Mouse (Mus musculus) right cerebral cortex, postnatal 14 days (tissue): ENCODE results near the gene Fsd2.

Source experiments
- DNase-seq: peaks from one replicate; pipeline ENCODE4 v3.0.0; 2022

Gene Fsd2

DNA sequence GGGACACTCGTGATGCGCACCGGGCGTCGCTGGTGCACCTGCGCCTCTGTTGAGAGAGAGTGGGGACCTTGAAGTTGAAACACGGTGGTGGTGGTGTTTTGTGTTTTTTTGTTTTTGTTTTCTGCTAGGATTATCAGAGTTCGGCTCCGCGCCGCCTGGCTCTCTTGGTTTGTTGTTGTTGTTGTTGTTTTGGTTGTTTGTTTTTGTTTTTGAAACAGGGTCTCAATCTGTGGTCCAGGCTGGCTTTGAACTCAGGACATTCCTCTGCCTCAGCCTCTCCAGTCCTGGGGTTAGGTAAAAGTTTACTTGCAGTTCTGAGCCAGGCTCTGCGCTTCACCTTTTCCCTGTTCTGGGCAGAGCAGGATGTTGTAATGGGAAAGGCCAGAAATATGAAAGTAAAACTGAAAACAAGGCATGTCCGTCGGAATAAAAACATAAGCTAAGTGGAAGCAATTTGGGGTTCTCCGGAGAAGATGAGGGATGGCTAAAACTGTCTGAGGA is 5.2 kb upstream of the Fsd2 start:
- DNase-seq: no peak

DNA sequence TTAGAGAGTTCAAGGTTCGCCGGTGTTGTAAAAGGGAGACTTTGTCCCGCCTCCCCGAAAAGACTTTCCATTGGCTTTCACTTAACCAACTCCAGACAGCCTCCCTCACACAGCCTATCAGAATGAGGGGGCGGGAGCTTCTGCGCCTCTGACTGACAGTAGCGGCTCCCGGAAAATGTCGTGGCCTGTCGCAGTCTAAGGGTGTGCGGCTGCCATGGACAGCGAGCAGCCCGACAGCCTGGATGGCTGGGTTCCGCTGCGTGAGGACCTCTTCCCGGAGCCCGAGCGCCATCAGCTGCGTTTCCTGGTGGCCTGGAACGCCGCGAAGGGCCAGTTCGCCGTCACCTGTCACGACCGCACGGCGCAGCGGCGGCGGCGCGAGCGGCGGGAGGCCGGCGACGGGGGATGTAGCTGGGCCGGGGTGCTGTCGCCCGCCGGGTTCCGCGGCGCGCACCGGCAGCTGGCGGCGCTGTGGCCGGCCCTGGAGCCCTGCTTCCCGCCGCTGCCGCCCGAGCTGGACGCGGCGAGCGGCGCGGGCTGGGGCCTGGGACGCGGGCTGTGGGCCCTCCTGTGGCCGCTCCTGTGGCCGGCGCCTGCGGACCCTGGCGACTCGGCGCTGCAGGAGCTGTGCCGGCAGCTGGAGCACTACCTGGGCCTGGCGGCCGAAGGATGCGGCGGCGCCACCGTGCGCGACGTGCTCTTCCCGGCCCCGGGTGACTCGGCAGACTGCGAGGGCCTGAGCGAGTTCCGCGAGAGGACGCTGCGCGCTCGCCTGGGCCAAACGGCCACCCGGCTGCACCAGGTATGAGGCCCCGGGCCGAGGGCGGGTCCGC is 4.6 kb upstream of the Fsd2 start, which contains the start of gene Whamm:
TSS of gene Whamm (plus strand) at position 159 of the 833 bp plus-strand sequence.
- peak; percentile 85 for DNase-seq

DNA sequence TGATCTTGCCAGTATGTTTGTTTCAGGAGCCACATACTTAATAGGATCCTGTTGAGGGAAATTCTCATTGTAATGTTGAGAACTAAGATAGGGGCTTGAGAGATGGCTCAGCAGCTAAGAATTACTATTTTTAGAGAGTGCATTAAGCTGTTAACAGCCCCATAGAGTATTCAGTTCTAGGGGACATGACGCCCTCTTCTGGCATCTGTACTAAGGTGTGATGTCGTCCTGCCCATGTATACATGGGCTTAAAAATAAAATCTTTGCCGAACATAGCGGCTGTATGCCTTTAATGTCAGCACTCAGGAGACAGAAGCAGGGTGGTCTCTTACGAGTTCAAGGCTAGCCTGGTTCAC is 4.0 kb upstream of the Fsd2 start:
- no peak for DNase-seq

DNA sequence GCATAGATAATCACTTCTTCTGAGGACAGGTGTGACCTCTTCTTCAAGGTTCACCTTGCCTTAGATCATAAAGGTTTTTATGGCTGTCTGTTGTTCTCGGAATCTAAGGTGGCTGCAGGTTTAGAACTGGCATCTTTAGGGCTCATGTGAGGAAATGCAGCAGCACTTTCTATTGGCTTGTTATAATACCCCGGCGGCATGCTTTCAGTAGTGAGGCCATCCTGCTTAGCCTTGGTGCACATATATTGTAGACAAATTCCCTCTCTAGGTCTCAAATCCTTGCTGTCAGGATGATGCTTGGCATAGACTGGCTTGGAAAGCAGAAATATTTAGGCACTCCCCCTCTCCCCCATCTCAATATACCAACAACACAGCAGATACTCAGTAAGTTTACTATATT is 3.5 kb upstream of the Fsd2 start:
- no peak for DNase-seq

DNA sequence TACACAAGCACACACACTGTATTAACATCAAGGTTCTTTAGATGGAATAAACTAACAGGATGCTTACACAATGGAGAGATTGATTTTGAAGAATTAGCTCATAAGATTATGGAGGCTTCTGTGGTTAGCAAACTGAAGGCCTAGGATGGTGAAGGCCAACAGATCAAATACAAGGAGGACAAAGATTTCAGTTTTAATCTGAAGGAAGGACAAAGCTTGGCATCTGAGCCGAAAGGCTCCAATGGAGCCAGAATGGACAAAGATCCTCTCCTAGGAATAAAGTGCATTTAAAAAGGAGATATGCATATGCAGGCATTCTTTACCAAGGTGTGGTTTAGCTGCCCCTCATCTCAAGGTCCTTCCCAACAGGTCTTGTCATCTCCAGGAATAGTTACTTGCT is 3.1 kb upstream of the Fsd2 start:
- no peak for DNase-seq

DNA sequence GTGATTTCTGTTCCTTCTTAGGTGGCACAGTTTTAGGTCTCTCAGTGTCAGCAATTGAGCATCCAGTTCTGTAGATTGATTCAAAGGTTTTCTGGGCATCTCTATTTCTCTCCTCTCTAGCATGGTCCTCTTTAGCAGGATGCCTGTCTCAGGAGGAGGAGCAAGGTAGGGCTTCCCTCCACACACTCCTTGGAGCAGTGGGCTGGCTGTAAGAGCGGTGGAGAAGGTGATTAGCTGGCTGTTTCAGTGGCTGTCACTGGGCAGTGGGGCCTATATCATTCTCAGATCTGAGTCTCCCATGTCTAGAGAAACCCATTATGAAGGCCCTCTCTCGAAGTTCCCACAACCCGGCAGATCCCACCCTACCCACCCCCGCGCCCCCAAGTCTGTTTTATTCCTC is 652 bp upstream of the Fsd2 start:
- no peak for DNase-seq

DNA sequence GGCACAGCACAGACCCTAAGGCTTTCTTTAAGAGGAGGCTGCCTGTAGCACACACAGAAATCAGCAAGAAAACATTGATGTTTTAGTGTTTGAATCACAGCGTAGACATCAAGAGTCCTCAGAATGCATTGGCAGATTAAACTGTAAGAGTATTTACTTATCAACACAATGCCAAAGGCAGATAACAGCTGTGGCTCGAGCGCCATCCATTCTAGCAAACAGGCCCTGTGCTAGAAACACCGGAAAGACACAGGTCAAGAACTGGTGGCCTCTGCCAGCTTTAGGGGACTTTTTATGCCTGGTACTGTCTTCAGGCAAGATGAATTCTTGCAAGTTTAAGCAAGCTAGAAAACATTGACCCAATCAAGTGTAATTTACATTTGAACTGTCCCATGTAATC is 412 bp downstream of the Fsd2 start:
- no peak for DNase-seq

DNA sequence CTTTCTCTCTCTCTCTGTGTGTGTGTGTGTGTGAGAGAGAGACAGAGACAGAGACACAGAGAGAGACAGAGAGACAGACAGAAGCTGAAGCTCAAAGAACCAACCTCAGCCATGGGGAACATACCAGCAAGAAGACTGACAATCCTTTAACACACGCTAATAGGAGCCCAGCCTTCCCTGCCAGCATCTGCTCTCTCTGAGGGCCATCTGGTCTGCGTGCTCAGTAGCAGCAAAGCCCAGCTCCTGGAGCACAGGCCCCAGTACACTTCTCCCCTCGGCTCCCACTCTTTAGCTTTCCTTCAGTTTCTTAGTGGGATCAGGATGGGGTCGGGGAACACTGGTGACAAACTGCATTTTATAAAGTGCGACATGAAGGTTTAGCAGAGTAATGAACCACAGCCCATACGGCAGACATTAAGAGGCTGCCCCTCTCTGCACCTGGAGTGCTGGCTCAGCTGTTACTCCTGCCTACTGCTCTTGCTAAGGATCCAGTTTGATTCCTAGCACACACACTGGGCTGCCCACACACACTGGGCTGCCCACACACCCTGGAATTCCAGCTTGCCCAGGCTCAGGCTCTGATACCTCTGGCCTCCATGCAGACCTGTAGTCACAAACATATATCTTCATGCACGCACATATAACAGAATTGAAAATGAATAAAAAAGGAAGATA is 1.2 kb downstream of the Fsd2 start:
- no peak for DNase-seq

DNA sequence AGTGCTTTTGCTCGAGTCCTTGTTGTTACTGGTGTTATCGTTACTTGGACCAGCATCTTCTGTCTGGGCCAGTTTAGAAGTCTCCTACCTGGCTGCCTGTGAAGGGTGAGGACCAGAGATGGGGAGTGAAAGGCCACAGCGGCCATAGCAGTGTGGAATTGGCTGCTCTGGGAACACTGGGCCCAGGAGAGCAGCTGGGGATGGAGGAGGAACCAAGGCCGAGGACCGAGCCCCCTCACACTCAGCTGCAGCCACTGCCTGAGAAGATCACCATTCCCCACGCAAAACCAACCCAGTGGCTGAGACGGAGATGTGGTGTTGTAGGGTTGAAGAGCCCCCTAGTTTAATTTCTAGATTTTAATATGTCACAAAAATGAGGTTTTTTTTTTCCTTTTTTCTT is 2.0 kb downstream of the Fsd2 start:
- no peak for DNase-seq

DNA sequence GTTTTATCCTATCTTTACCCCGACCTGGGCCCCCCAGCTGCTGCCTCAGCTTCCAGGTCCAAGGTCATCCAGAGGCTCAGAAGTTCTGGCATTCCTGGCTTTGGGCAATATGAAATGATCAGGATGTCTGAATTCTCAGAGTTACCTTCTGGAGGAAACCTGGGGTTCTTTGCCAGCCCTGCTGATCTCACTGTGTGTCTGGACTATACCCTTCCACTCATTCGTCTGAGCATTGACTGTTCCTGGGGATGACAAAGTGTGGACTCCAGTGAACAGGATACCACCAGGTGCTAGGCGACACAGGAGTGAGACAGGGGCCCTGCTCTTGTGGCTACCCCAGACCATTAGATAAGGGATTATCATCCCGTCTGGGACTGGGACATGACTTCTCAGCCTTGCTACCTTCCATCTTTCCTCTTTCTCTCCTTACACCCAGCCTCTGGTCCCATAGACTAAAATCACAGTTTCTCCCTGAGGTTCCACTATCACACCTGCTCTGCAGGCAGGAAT is 3.2 kb downstream of the Fsd2 start:
- DNase-seq: no peak

DNA sequence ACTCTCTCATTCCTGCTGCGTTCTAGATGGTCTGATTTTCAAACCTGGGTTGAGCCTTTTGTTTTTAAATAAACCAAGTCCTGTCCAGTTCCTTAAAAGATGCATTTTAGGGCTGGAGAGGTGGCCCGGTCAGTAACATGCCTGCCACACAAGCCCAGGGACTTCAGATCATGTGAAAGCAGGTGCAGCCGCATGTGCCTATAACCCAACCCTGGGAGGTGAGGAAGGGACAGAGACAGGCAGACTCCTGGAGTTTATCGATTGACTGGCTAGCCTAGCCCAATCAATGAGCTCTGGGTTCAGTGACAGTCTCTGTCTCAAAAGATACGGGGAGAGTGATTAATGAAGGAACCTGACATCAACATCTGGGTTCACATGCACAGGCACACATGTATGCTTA is 5.5 kb downstream of the Fsd2 start:
- DNase-seq: no peak

DNA sequence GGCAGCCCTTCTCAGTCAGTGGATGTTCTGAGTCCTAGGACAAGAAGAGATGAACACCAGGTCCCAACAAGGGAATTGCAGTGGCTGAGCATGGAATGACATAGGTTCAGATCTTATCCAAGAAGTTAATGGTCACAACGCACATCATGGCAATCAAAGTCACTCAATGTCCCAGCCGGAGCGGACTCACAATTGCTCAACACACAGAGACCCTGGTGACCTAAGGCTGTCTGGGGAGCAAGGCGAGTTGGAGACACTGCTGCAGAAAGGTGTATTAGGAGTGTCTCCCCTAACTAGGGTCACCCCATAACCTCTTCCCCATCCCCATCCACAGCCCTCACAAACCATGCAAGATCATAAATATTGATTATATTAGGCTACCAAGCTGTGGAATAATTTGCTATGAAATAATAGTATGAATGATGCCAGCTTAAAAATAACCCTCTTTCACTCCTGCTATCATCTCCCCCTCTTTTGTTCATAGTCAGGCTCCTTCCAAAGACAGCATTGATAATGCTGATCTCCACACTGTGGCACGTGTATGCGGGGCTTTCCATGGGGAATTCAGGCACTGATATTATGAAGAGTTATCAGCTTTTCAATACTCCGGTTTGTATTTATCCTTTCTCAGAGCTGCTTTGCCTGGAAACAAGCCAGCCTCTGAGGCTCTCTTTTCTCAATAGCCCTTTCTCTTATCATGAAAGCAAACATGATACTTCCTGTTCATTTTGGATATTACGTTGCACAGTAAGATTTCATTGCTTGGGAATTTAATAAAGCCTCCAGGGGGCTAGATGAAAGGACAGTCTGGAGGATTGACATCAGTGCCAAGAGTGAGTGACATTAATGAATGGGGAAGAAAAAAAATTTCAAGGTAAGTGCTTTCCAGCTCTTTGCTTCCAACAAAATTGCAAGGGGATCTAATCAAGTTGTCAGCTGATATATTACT is 6.4 kb downstream of the Fsd2 start:
- DNase-seq: no peak

DNA sequence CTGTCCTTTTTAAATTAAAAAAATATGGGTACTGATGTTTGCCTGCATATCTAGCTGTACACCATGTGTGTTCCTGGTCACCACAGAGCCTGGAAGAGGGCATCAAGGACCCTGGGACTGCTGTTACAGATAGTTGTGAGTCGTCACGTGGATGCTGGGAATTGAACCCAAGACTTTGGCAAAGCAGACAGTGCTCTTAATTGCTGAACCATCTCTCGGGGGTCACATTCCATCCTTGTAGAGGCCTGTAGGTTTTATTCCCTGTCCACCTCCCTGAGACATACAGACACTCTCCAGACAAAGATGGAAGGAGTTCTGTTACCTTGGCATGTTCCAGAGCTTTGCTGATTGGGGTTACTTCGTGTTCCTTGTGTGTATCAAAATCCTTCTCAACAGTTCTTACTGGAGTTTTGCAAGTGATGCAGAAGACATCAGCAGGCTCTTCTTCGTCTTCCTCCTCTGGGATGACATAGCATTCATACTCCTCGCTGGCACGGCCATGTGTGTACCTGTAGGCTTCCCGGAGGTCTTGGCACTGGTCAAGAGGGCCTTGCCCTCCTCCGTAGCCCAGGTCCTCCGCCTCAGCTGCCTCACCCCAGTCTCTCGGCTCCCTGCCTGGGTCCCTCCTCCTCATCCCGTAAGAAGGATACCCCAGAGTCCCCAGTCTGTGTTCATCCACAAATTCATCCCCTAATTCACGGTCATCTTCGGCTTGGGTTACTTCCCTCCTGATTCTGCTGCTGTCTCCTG is 7.3 kb downstream of the Fsd2 start:
- no peak for DNase-seq

DNA sequence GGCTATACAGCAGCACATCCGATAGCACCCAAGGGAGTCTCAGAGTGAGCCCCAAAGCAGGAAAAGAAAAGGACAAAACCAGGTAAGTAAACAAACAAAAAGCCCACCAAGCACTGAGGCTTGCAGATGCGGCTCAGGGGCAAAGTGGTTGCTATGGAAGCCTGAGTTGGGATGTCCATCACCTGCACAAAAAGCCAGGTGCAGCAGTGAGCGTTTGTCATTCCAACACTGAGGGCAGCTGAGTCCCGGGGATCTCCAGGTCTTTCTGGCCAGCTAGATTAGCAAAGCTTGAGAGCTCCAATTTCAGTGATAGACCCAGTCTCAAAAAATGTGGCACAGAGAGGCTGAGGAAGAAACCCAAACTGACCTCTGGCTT is 8.8 kb downstream of the Fsd2 start:
- DNase-seq: no peak

DNA sequence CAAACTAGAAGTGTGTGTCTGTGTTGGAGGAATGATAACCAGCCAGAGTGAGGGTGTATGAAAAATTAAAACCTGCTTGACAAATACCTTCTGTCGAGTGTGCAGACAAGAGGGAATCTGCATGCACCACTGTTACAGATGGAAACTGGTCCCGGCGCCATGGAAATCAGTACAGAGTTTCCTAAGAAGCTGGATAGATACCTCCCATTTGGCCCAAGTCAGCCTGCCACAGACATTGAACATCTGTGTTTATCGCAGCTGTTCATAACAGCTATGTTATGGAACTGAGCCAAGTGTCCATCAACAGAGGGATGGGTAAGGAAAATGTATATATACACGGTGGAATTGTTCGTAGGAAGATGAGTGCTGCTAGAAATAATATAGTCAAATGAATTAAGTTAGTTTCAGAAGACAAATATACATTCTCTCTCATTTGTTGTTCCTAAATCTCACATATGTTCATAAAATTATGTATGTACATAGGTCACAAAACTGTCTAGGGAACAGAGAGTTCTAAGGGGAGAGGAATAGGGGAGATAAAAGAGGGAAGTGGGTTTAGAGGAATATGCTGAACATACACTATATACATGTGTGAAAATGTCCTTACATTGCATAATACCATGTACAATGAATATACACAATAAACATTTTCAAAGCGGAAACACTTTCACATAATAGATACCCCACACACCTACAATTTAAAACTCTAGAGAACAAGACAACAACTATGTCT is 9.3 kb downstream of the Fsd2 start:
- DNase-seq: no peak

DNA sequence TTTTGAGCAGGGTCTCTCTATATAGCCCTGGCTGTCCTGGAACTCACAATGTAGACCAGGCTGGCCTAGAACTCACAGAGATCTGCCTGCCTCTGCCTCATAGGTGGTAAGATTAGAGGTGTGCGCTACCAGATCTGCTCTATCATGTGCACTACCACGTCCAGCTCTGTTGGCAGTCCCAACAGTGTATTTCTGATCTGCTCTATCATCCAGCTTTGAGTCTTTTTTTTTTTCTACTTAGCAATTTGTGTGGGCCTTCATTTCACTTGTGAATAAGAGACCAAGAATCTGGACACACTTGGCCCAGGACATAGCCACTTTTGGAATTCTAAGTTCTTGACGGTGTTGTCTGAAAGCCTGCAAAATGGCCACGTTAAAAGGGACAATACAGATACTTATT is 9.9 kb downstream of the Fsd2 start:
- no peak for DNase-seq

DNA sequence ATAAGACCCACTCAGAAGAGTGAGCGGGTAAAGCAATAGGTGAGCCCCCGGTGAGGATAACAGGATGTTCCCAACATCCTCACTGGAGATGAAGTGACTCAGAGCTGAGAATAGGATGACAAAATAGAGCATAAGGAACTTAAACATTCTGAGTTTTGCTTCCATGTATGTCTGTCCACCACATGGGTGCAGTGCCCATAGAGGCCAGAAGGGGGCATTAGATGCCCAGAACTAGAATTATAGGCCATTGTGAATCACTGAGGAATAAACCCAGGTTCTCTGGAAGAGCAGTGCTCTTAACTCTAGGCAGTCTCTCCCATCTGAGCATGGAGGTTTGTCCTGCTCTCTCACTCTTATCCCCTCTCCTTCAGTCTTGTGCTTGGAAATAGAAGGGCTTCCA is 12.4 kb downstream of the Fsd2 start:
- peak; percentile 29 for DNase-seq

DNA sequence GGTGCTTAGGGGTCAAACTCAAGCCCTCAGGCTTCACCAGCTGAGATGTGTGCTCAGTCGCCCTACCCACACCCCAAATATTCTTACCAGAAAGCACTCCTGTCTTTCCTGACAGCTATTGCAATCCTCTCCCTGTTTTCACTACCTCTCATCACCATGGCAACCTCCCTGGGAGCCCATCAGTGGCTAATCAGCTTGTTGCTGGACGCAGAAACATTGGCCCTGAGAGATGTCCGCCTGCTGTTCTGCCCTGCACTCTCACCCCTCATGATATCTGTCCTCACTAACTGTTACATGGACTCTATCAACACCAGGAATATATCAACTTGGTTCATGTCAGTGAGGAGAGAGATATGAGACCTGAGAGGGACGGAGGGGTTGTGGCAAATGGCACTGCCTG is 13.2 kb downstream of the Fsd2 start:
- no peak for DNase-seq

DNA sequence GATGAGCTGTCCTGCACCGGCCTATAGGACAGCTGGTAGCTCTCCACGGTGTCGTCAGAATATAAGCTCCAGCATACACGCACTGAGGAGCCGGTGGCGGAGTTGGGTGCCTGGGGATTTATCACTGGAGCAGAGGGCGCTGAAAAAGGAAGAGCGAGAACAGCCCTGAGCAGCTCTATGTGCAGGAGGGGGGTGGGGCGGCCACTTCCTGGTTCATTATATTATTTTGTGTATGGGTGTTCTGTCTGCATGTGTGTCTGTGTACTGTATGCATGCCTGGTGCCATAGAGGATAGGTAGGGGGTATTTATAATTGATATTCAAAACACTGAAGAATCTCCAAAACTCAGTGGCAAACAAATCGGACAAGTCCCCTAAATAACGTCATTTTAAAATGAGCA is 17.9 kb downstream of the Fsd2 start:
- no peak for DNase-seq

DNA sequence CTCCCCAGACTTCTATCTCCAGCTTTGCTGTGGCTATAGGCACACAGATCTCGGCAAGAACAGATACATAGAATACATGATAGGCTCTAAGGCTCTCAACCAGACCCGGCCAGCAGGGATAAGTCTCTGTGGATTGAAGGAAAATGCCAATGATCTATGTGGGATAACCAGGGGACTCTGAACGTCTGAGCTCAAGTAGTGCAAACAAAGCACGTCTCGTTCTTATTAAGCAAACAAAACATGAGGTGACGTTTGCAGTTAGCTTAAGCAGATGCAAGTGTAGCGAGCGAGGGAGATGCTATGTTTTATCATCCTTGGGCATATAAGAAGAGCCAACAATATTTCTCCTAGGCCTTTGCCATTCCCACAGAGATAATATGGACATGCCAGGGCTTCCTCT is 23.8 kb downstream of the Fsd2 start:
- DNase-seq: no peak

DNA sequence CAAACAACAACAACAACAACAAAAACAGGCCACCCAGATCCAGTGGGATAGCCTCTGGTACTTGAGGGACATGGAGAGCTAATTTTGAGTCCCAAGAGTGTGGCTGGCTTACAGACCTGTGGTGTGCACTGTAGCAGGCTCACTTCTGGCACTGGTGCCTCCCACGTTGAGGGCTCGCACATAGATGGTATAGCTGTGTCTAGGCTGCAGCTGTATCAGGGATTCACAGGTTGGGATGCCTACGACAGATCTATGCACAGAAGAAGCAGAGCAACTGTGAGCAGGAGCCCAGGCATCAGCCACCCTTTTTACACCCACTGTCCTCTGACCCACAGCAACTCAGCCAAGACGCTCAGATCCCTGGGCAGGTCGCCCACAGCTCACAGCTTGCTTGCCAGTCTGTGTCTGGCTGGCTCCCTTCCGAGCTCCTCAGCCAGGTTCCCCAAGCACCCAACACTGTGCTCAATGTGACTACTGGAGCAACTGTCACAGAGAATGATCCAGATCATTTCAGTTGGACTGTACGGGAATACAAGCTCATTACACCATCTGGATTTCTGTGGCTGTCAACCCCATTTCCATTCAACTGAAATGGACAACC is 24.7 kb downstream of the Fsd2 start:
- DNase-seq: peak; percentile 71
